Mouse (Mus musculus): ENCODE results near the gene Nif3l1.

Gene Nif3l1

GRCm38 (mm10) chr1:58445143-58445722 is at the start of gene Nif3l1, which contains the start of gene Ppil3:
Gene Nif3l1, plus strand, starts transcription at chr1:58445151.
Gene Ppil3, minus strand, starts transcription at chr1:58445486.
- DNase-seq, result peak; percentile 89

GRCm38 (mm10) chr1:58395341-58395740 is 49.6 kb upstream of the Nif3l1 start:
- DNase-seq, result no peak

GRCm38 (mm10) chr1:58396179-58396578 is 48.8 kb upstream of the Nif3l1 start:
- DNase-seq, result no peak

- DNase-seq, result no peak
These were observed 47.2 kb upstream of the Nif3l1 start for GRCm38 (mm10) chr1:58397731-58398130.

- no peak for DNase-seq
These were observed 43.6 kb upstream of the Nif3l1 start for GRCm38 (mm10) chr1:58401396-58401795.

- DNase-seq, result no peak
These were observed 41.2 kb upstream of the Nif3l1 start for GRCm38 (mm10) chr1:58403745-58404144.

- DNase-seq, result no peak
These were observed 37.6 kb upstream of the Nif3l1 start for GRCm38 (mm10) chr1:58407321-58407720.

- no peak for DNase-seq
These were observed 36.8 kb upstream of the Nif3l1 start for GRCm38 (mm10) chr1:58408141-58408540.

GRCm38 (mm10) chr1:58409553-58410197 is 35.3 kb upstream of the Nif3l1 start:
- no peak for DNase-seq

GRCm38 (mm10) chr1:58410198-58410588 is 34.8 kb upstream of the Nif3l1 start:
- DNase-seq, result no peak

- no peak for DNase-seq
These were observed 34.2 kb upstream of the Nif3l1 start for GRCm38 (mm10) chr1:58410776-58411175.

- no peak for DNase-seq
These were observed 29.5 kb upstream of the Nif3l1 start for GRCm38 (mm10) chr1:58415442-58415841.

GRCm38 (mm10) chr1:58416048-58416447 is 28.9 kb upstream of the Nif3l1 start:
- DNase-seq, result no peak

- no peak for DNase-seq
These were observed 24.9 kb upstream of the Nif3l1 start for GRCm38 (mm10) chr1:58420032-58420431.

GRCm38 (mm10) chr1:58420961-58421360 is 24.0 kb upstream of the Nif3l1 start:
- DNase-seq, result no peak

GRCm38 (mm10) chr1:58422879-58423278 is 22.1 kb upstream of the Nif3l1 start:
- peak; percentile 40 for DNase-seq

GRCm38 (mm10) chr1:58423371-58424248 is 21.3 kb upstream of the Nif3l1 start, which contains the start of gene Clk1:
Gene Clk1, minus strand, starts transcription at chr1:58424066.
- peak; percentile 99 for DNase-seq

- DNase-seq, result no peak
These were observed 20.4 kb upstream of the Nif3l1 start for GRCm38 (mm10) chr1:58424551-58424950.

- DNase-seq, result no peak
These were observed 260 bp upstream of the Nif3l1 start for GRCm38 (mm10) chr1:58444691-58445090.

- DNase-seq, result no peak
These were observed 910 bp downstream of the Nif3l1 start for GRCm38 (mm10) chr1:58445861-58446260.

GRCm38 (mm10) chr1:58447766-58448165 is 2.8 kb downstream of the Nif3l1 start:
- DNase-seq, result peak; percentile 12

- DNase-seq, result no peak
These were observed 3.4 kb downstream of the Nif3l1 start for GRCm38 (mm10) chr1:58448396-58448795.

- DNase-seq, result no peak
These were observed 9.4 kb downstream of the Nif3l1 start for GRCm38 (mm10) chr1:58454316-58454715.

GRCm38 (mm10) chr1:58458175-58458574 is 13.2 kb downstream of the Nif3l1 start:
- no peak for DNase-seq
